Mouse (Mus musculus) MEL (cell line): ENCODE measurements at regions not wholly inside any gene's neighbourhood (a gene's known extent, or its start where the extent isn't known, plus 50 kb on each side); places are given as distances from the start of the nearest gene placed in this dataset.

ENCODE experiments used
- DNase-seq: peaks from one replicate; pipeline ENCODE4 v3.0.0; 2011; ENCODE audit warnings: low read depth, low spot score
- H3K27ac ChIP-seq: 2 replicates; pipeline ENCODE4 v1.5.1; 2012; ENCODE audit warnings: low read depth, mild to moderate bottlenecking, control low read depth, low read length, moderate library complexity; ENCODE audit not compliant: control insufficient read depth
- H3K27me3 ChIP-seq, 2 experiments: fragments of 150-350 bp in 1 of 2; sonication (generic) in 1 of 2; 2 replicates each; pipeline ENCODE4 v1.6.1; 2012; ENCODE audit warnings: low read length in 2 of 2, mild to moderate bottlenecking in 2 of 2, improper control_type of control experiment in 1 of 2, moderate library complexity in 1 of 2; ENCODE audit not compliant: insufficient read depth in 2 of 2, control insufficient read depth in 1 of 2
- H3K36me3 ChIP-seq, 2 experiments: 2 replicates each; pipeline ENCODE4 v1.6.1; 2012 to 2014; ENCODE audit warnings: low read length in 2 of 2, improper control_type of control experiment in 1 of 2, inconsistent platforms in 1 of 2, mild to moderate bottlenecking in 1 of 2; ENCODE audit not compliant: insufficient read depth in 2 of 2, control insufficient read depth in 1 of 2
- H3K4me1 ChIP-seq, 2 experiments: fragments of 150-350 bp in 1 of 2; sonication (generic) in 1 of 2; 2 replicates each; pipeline ENCODE4 v1.6.1; 2012; ENCODE audit warnings: low read length in 2 of 2, improper control_type of control experiment in 1 of 2, mild to moderate bottlenecking in 1 of 2; ENCODE audit not compliant: insufficient read depth in 2 of 2, control insufficient read depth in 1 of 2
- H3K4me3 ChIP-seq, 2 experiments: fragments of 150-350 bp in 1 of 2; sonication (generic) in 1 of 2; 2 replicates each; pipeline ENCODE4 v1.5.1; 2012; ENCODE audit warnings: low read depth in 2 of 2, low read length in 2 of 2, mild to moderate bottlenecking in 2 of 2, moderate library complexity in 2 of 2, control low read depth in 1 of 2, improper control_type of control experiment in 1 of 2; ENCODE audit not compliant: control insufficient read depth in 1 of 2, insufficient read depth in 1 of 2
- H3K79me2 ChIP-seq: 2 replicates; pipeline ENCODE4 v1.6.1; 2012; ENCODE audit warnings: mild to moderate bottlenecking, low read length, moderate library complexity; ENCODE audit not compliant: control insufficient read depth, poor library complexity, insufficient read depth
- H3K9ac ChIP-seq: 2 replicates; pipeline ENCODE4 v1.6.1; 2012; ENCODE audit warnings: low read depth, mild to moderate bottlenecking, control low read depth, low read length, moderate library complexity; ENCODE audit not compliant: control insufficient read depth, poor library complexity, severe bottlenecking
- H3K9me3 ChIP-seq: fragments of 150-350 bp; sonication (generic); replicated peaks from 2 replicates; pipeline ENCODE4 v1.6.1; 2012; ENCODE audit warnings: mild to moderate bottlenecking, low read length, improper control_type of control experiment, moderate library complexity; ENCODE audit not compliant: insufficient read depth
- CHD1 ChIP-seq: IDR thresholded peaks from 2 replicates; pipeline ENCODE4 v1.6.1; 2012; ENCODE audit warnings: low read depth, mild to moderate bottlenecking, inconsistent platforms, low read length, improper control_type of control experiment
- CHD2 ChIP-seq: IDR thresholded peaks from 2 replicates; pipeline ENCODE4 v1.6.1; 2011; ENCODE audit warnings: low read length, improper control_type of control experiment
- CTCF ChIP-seq, 3 experiments: IDR thresholded peaks in 2 of 3; conservative IDR thresholded peaks in 1 of 3; 2 replicates each; pipeline ENCODE4 v1.5.1; 2011 to 2012; ENCODE audit warnings: low read length in 3 of 3, low read depth in 2 of 3, mild to moderate bottlenecking in 2 of 3, improper control_type of control experiment in 1 of 3, inconsistent platforms in 1 of 3, mixed read lengths in 1 of 3, moderate library complexity in 1 of 3; ENCODE audit not compliant: control insufficient read depth in 1 of 3, insufficient read depth in 1 of 3, poor library complexity in 1 of 3, severe bottlenecking in 1 of 3
- E2F4 ChIP-seq: IDR thresholded peaks from 2 replicates; pipeline ENCODE4 v1.6.1; 2011; ENCODE audit warnings: low read depth, low read length, improper control_type of control experiment, borderline replicate concordance
- ELF1 ChIP-seq: IDR thresholded peaks from 2 replicates; pipeline ENCODE4 v1.6.1; 2014; ENCODE audit warnings: low read depth, mild to moderate bottlenecking, inconsistent platforms, low read length, improper control_type of control experiment, moderate library complexity
- MAFK ChIP-seq: IDR thresholded peaks from 2 replicates; pipeline ENCODE4 v1.6.1; 2011; ENCODE audit warnings: low read depth, mild to moderate bottlenecking, low read length, improper control_type of control experiment, borderline replicate concordance
- MAX ChIP-seq: IDR thresholded peaks from 2 replicates; pipeline ENCODE4 v1.6.1; 2011; ENCODE audit warnings: low read length, improper control_type of control experiment
- MYB ChIP-seq: IDR thresholded peaks from 2 replicates; pipeline ENCODE4 v1.6.1; 2011; ENCODE audit warnings: mild to moderate bottlenecking, low read depth, low read length, improper control_type of control experiment
- MYC ChIP-seq: IDR thresholded peaks from 2 replicates; pipeline ENCODE4 v1.6.1; 2011; ENCODE audit warnings: low read depth, mild to moderate bottlenecking, low read length, improper control_type of control experiment, moderate library complexity
- POLR2AphosphoS2 ChIP-seq: IDR thresholded peaks from 2 replicates; pipeline ENCODE4 v1.6.1; 2011; ENCODE audit warnings: low read length, improper control_type of control experiment
- POLR2AphosphoS5 ChIP-seq: IDR thresholded peaks from 2 replicates; pipeline ENCODE4 v1.6.1; 2012; ENCODE audit warnings: low read depth, borderline replicate concordance, mild to moderate bottlenecking, inconsistent platforms, low read length, moderate library complexity, mixed read lengths
- RCOR1 ChIP-seq: IDR thresholded peaks from 2 replicates; pipeline ENCODE4 v1.6.1; 2012; ENCODE audit warnings: low read depth, mild to moderate bottlenecking, inconsistent platforms, low read length, improper control_type of control experiment
- SIN3A ChIP-seq: IDR thresholded peaks from 2 replicates; pipeline ENCODE4 v1.6.1; 2012; ENCODE audit warnings: low read length, improper control_type of control experiment, inconsistent platforms
- TAL1 ChIP-seq: IDR thresholded peaks from 2 replicates; pipeline ENCODE4 v1.6.1; 2012; ENCODE audit warnings: mild to moderate bottlenecking, inconsistent platforms, low read length, moderate library complexity, mixed read lengths
- TBP ChIP-seq: IDR thresholded peaks from 2 replicates; pipeline ENCODE4 v1.8.0; 2011; ENCODE audit warnings: low read depth, low read length, improper control_type of control experiment
- TCF12 ChIP-seq: IDR thresholded peaks from 2 replicates; pipeline ENCODE4 v1.6.1; 2014; ENCODE audit warnings: low read depth, mild to moderate bottlenecking, inconsistent platforms, low read length, improper control_type of control experiment, moderate library complexity
- UBTF ChIP-seq: IDR thresholded peaks from 2 replicates; pipeline ENCODE4 v1.6.1; 2012; ENCODE audit warnings: low read depth, mild to moderate bottlenecking, inconsistent platforms, low read length, improper control_type of control experiment, moderate library complexity, borderline replicate concordance; ENCODE audit not compliant: insufficient read depth
- USF1 ChIP-seq: IDR thresholded peaks from 2 replicates; pipeline ENCODE4 v1.6.1; 2014; ENCODE audit warnings: low read depth, mild to moderate bottlenecking, inconsistent platforms, low read length, improper control_type of control experiment, moderate library complexity
- ZC3H11A ChIP-seq: IDR thresholded peaks from 2 replicates; pipeline ENCODE4 v1.6.1; 2012; ENCODE audit warnings: low read depth, mild to moderate bottlenecking, inconsistent platforms, low read length, improper control_type of control experiment
- ZKSCAN1 ChIP-seq: IDR thresholded peaks from 2 replicates; pipeline ENCODE4 v1.6.1; 2012; ENCODE audit warnings: low read depth, mild to moderate bottlenecking, inconsistent platforms, low read length, improper control_type of control experiment, moderate library complexity
- ZMIZ1 ChIP-seq: IDR thresholded peaks from 2 replicates; pipeline ENCODE4 v1.6.1; 2012; ENCODE audit warnings: low read depth, mild to moderate bottlenecking, inconsistent platforms, low read length, improper control_type of control experiment, moderate library complexity

DNA sequence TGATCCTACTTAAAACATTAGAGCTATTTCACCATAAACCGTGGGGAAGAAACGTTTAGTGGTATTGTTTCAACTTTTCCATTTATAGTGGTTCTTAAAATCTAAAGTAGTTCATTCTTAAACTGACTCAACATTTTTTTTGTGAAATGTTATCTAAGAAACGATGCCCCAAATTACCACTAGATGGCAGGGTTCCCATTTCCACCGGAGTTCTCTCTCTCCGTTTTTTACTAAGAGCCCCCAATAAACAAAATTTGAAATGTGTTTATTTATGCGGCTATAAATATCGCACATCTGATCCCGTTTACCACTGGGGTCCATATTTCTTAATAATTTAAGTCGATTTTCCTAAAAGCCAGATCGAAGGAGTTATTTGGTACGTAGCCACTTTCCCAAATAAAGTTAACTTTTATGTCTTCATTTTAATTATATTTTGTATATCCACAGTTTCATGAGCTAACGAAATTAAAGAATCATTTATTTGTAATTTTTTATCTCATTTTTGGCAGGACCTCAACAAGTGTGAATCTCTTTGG lies 586.5 kb upstream of the Lcorl start (continued):
- TF ChIP-seq MYC: no peak
- no peak for TF ChIP-seq E2F4
- no peak for TF ChIP-seq POLR2AphosphoS2
- no peak for TF ChIP-seq CHD1
- TF ChIP-seq ELF1: no peak
- no peak for TF ChIP-seq MAX
- TF ChIP-seq, all 39 proteins: peak for 6

DNA sequence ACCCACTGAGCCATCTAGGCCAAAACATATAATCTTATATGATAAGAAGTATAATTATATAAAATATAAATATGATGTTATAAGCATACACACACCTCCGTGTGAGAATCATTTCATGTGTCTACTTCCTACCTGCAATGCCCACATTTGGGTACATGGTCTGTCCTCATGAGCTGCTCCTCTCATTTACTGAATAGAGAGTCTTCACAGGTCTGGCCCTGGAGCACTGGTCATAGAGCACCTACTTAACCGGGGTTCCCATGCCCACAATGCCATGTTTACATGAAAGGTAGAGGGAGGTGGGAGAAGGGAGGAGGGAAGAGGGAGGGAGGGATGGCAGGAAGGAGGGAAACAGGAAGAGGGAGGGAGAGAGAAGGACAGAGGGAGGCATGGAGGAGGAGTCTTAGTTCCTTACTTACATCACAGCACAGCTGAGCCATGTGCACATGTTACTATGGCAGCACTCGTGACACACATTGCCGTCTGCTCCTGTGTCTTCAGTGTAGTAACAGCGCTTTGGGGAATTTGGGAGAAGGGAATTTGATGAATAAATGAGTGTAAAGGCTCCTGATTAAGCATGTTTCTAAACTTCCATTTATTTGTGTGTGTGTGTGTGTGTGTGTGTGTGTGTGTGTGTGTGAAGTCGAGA lies 585.3 kb upstream of the Lcorl start:
- no peak for TF ChIP-seq TBP
- no peak for TF ChIP-seq USF1
- no peak for TF ChIP-seq TCF12
- no peak for TF ChIP-seq ZMIZ1
- no peak for TF ChIP-seq MYB
- no peak for TF ChIP-seq MAFK
- no peak for TF ChIP-seq POLR2AphosphoS5
- no peak for TF ChIP-seq E2F4
- no peak for TF ChIP-seq RCOR1
- no peak for TF ChIP-seq ZC3H11A
- no peak for TF ChIP-seq TAL1
- no peak for TF ChIP-seq UBTF
- TF ChIP-seq CHD2: no peak
- no peak for TF ChIP-seq SIN3A
- TF ChIP-seq ELF1: no peak
- TF ChIP-seq ZKSCAN1: no peak
- TF ChIP-seq CTCF (IDR thresholded peaks at IDR 0.05 in 2 of 3, conservative IDR thresholded peaks at IDR 0.05 in 1 of 3; ENCODE audit: control insufficient read depth in 1 of 3, insufficient read depth in 1 of 3, low read depth in 2 of 3, low read length in 3 of 3, poor library complexity in 1 of 3, severe bottlenecking in 1 of 3): no peak
- Histone ChIP-seq H3K27me3 (no peaks in the 10 kb centered on the region; a peak in 1 of 4 replicates), H3K27ac (no peak overlapping the region), H3K9ac (no peak overlapping the region), H3K9me3 (no peaks in the 10 kb centered on the region), H3K36me3 (peaks cover 0 to 2% of the 10 kb centered on the region in 2 experiments; a peak in 1 of 4 replicates), H3K4me3 (no peak overlapping the region), H3K4me1 (peaks cover 0 to 3% of the 10 kb centered on the region in 2 experiments; a peak in 1 of 4 replicates), H3K79me2 (no peaks in the 10 kb centered on the region)
- peak; percentile 4 for DNase-seq
